Mouse (Mus musculus): ENCODE data around the gene Ryr2. TPM values are rescaled to one million over a fixed set of nuclear protein-coding genes. Genes with fewer than 3 reads are reported as not detected.

Gene Ryr2
- 0.18 and 0.33 TPM in 2 replicates for polyA plus RNA-seq (2012; rRNA removed; ENCODE audit: low replicate concordance)

GRCm38 (mm10) chr13:12106662-12107632 lies at the start of gene Ryr2:
Gene Ryr2 (minus strand): TSS chr13:12106945.

Other genes starting within 250 kb of the Ryr2 start
- gene Mtr, start 151.2 kb upstream of the Ryr2 start, polyA plus RNA-seq (2012; rRNA removed; ENCODE audit: low replicate concordance), result 1.4 and 1.6 TPM in 2 replicates
- 6.5 and 8.6 TPM in 2 replicates for gene Actn2, start 233.8 kb upstream of the Ryr2 start, polyA plus RNA-seq (2012; rRNA removed; ENCODE audit: low replicate concordance)